In the genomic region with DNA sequence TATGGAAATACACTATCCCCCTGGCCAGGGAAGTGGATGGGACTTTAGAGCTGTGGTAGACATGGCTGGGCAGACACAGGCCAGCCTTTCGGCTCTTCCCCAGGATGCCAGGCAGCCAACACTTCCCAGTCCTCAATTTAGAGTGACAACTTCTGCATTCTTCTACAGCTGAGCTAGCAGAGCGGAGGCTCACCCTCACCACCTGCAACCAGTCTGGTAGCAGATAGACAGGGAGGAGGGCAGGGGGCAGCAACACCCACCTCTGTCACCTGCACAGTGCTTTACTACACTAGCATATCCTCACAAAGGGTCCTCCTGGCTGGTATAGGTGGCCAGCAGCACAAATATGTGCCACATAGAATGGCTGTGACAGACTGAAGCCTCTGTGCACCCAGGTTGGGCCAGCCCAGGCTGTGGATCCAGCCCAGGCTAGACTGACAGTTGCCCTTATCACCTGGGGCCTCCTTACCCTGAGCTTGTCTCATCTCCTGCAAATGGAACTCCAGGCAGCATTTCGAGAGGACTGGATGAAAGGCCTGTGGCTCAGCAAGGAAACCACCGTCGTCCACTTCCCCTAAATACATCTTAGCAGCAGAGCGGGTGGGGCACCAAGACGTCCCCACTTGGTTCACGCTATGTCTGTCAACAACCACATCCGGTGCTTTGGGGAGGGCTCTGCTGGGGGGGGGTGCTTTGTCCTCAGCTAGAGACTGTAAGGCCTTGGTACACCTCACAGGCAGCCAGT, we compare ENCODE assay signal across 9 mouse cellular contexts. TPM values are rescaled to one million over a fixed set of nuclear protein-coding genes. Genes with fewer than 3 reads are reported as not detected.
DNase-seq lines count a peak whose midpoint lies in the region; ATAC-seq and TF ChIP-seq lines count a peak whose summit lies in the region.
"Had no signal": no experiment of that assay in that cellular context is flagged by ENCODE, and none has a peak within 500 bp of the region (broad histone marks: within the 10 kb centered on the region; RNA-seq: fewer than 3 reads in every experiment).

No protein-coding gene starts in this region.

- intact Hi-C loops in gastrocnemius, postnatal 14 days (cut with DNase I; ENCODE audit: low total_unique reads): no loop called here

- H3K27ac ChIP-seq in lung, embryonic 14.5 days (ENCODE audit: low read depth): no peak overlapping the region
- H3K27ac ChIP-seq: embryonic facial prominence, embryonic 12.5 days had no signal

- no peak overlapping the region for H3K4me3 ChIP-seq in lung, embryonic 14.5 days (ENCODE audit: low read depth, low read length)
- H3K4me3 ChIP-seq: embryonic facial prominence, embryonic 12.5 days had no signal

- H3K9me3 ChIP-seq in lung, embryonic 14.5 days (ENCODE audit: low read depth, low read length): no peaks in the 10 kb centered on the region
- H3K9me3 ChIP-seq: embryonic facial prominence, embryonic 12.5 days had no signal

- no peaks in the 10 kb centered on the region for H3K4me1 ChIP-seq in lung, embryonic 14.5 days (ENCODE audit: insufficient read depth)

- no peaks in the 10 kb centered on the region for H3K36me3 ChIP-seq in lung, embryonic 14.5 days (ENCODE audit: insufficient read depth)
- H3K36me3 ChIP-seq: embryonic facial prominence, embryonic 12.5 days had no signal

- TF ChIP-seq CTCF in lung, embryonic 14.5 days (IDR thresholded peaks at IDR 0.05; ENCODE audit: low read depth): no peak

- DNase-seq in heart, adult 8-10 months (ENCODE audit: low spot score): peak; percentile 35
- no peak for DNase-seq in heart, postnatal 4 days
- peak; percentile 95 for DNase-seq in T-cell, adult 2 months (ENCODE audit: low spot score)
- DNase-seq in lung, embryonic 14.5 days: peak; percentile 27
- DNase-seq in spleen, postnatal 10 days (ENCODE audit: low spot score in 2 of 2): peak; percentile 37 to 80
- no peak for DNase-seq in gastrocnemius, postnatal 14 days
- no peak for DNase-seq in gastrocnemius, adult 18-20 months (ENCODE audit: low spot score)
- DNase-seq in left cerebral cortex, adult 11 months (ENCODE audit: low spot score): no peak

- no peak overlapping the region for H3K4me2 ChIP-seq in lung, embryonic 14.5 days
- H3K4me2 ChIP-seq: embryonic facial prominence, embryonic 12.5 days had no signal

- 50% methylated on average over 9 of the region's 9 CpGs for WGBS in lung, embryonic 14.5 days

- no peak for ATAC-seq in lung, embryonic 14.5 days (ENCODE audit: insufficient read depth)

- H3K27me3 ChIP-seq in lung, embryonic 14.5 days (ENCODE audit: insufficient read depth, low read length): peaks cover 9% of the 10 kb centered on the region

- no peak overlapping the region for H3K9ac ChIP-seq in lung, embryonic 14.5 days
- H3K9ac ChIP-seq: embryonic facial prominence, embryonic 12.5 days had no signal

RNA-seq across cellular contexts. Expression of gene Susd3, which starts 6.0 kb away (rescaled TPM):
- under 1 TPM; 0.31 to 0.78 (median 0.64) TPM for total RNA-seq in heart, adult 8-10 months (2022)
- under 1 TPM; 0.43 to 0.68 TPM for total RNA-seq in heart, postnatal 4 days (2021)
- polyA plus RNA-seq in lung, embryonic 14.5 days (2014; fragmentation: Nextera tagmentation; extraction: Ambion mirVana): 1.7 and 3.3 TPM in 2 replicates
- under 1 TPM; 0.16 to 0.51 TPM for total RNA-seq in gastrocnemius, postnatal 14 days (2021)
- total RNA-seq in gastrocnemius, adult 18-20 months (2021): under 1 TPM in 1 of 2 experiments, not detected in 1; 0.24 TPM

RNA-seq across cellular contexts. Expression of gene Card19, which starts 26.7 kb away (rescaled TPM):
- 100 to 1,000 TPM; 132 to 152 (median 141) TPM for total RNA-seq in heart, adult 8-10 months (2022)
- 100 to 1,000 TPM; 103 to 108 TPM for total RNA-seq in heart, postnatal 4 days (2021)
- polyA plus RNA-seq in lung, embryonic 14.5 days (2014; fragmentation: Nextera tagmentation; extraction: Ambion mirVana): 46.8 and 47.9 TPM in 2 replicates
- total RNA-seq in gastrocnemius, postnatal 14 days (2021): 10 to 100 TPM; 48.0 to 48.7 TPM
- 100 to 1,000 TPM; 124 to 139 TPM for total RNA-seq in gastrocnemius, adult 18-20 months (2021)

RNA-seq across cellular contexts. Expression of gene Ninj1, which starts 55.2 kb away (rescaled TPM):
- total RNA-seq in heart, adult 8-10 months (2022): 100 to 1,000 TPM; 111 to 152 (median 131) TPM
- total RNA-seq in heart, postnatal 4 days (2021): 10 to 100 TPM; 51.3 to 53.5 TPM
- 39.4 and 44.2 TPM in 2 replicates for polyA plus RNA-seq in lung, embryonic 14.5 days (2014; fragmentation: Nextera tagmentation; extraction: Ambion mirVana)
- total RNA-seq in gastrocnemius, postnatal 14 days (2021): 10 to 100 TPM; 12.4 to 16.8 TPM
- 10 to 100 TPM; 17.3 to 23.8 TPM for total RNA-seq in gastrocnemius, adult 18-20 months (2021)

Comparison
In these comparisons a context has a peak if more than half of its experiments do, and no peak if none do; other contexts are left out.
1. DNase-seq: peak in heart, adult 8-10 months (single experiment), T-cell, adult 2 months (single experiment), lung, embryonic 14.5 days (single experiment) and spleen, postnatal 10 days (2 of 2); none in heart, postnatal 4 days (single experiment), gastrocnemius, postnatal 14 days (single experiment), gastrocnemius, adult 18-20 months (single experiment) and left cerebral cortex, adult 11 months (single experiment).